Comparison of ENCODE assay signal across 28 mouse cellular contexts in genomic region chr5:21328560-21328959, GRCm38 (mm10). TPM values are rescaled to one million over a fixed set of nuclear protein-coding genes. Genes with fewer than 3 reads are reported as not detected.
DNase-seq lines count a peak whose midpoint lies in the region; ATAC-seq and TF ChIP-seq lines count a peak whose summit lies in the region.
"Had no signal": no experiment of that assay in that cellular context is flagged by ENCODE, and none has a peak within 500 bp of the region (broad histone marks: within the 10 kb centered on the region; RNA-seq: fewer than 3 reads in every experiment).

No protein-coding gene starts in this region.

- no peak for TF ChIP-seq CTCF in gastrocnemius, adult 2 months (IDR thresholded peaks at IDR 0.05)
- no peak for TF ChIP-seq CTCF in lung, postnatal 0 days (IDR thresholded peaks at IDR 0.05)

- H3K4me3 ChIP-seq in gastrocnemius, adult 2 months, result no peak overlapping the region
- H3K4me3 ChIP-seq in heart, embryonic 11.5 days (ENCODE audit: low read depth, low read length), result no peak overlapping the region
- H3K4me3 ChIP-seq in heart, embryonic 16.5 days (ENCODE audit: low read length), result no peak overlapping the region
- no peak overlapping the region for H3K4me3 ChIP-seq in lung, postnatal 0 days (ENCODE audit: low read depth, low read length)
- H3K4me3 ChIP-seq: embryonic facial prominence, embryonic 15.5 days; hindbrain, embryonic 10.5 days; hindbrain, embryonic 15.5 days; midbrain, embryonic 10.5 days had no signal

- H3K9me3 ChIP-seq in heart, embryonic 11.5 days (replicated peaks; ENCODE audit: control insufficient read depth, low read length), result no peaks in the 10 kb centered on the region
- H3K9me3 ChIP-seq in heart, embryonic 16.5 days (replicated peaks; ENCODE audit: control insufficient read depth, low read length), result no peaks in the 10 kb centered on the region
- H3K9me3 ChIP-seq in lung, postnatal 0 days (ENCODE audit: low read length), result no peaks in the 10 kb centered on the region
- H3K9me3 ChIP-seq: embryonic facial prominence, embryonic 15.5 days; hindbrain, embryonic 10.5 days; hindbrain, embryonic 15.5 days; midbrain, embryonic 10.5 days had no signal

- no peaks in the 10 kb centered on the region for H3K36me3 ChIP-seq in heart, embryonic 11.5 days (ENCODE audit: control insufficient read depth, insufficient read depth, low read length)
- no peaks in the 10 kb centered on the region for H3K36me3 ChIP-seq in heart, embryonic 16.5 days (ENCODE audit: control insufficient read depth, insufficient read depth)
- H3K36me3 ChIP-seq in lung, postnatal 0 days (ENCODE audit: insufficient read depth, low read length), result no peaks in the 10 kb centered on the region
- H3K36me3 ChIP-seq: embryonic facial prominence, embryonic 15.5 days; hindbrain, embryonic 10.5 days; hindbrain, embryonic 15.5 days; midbrain, embryonic 10.5 days had no signal

- peak overlapping the region; percentile 92 for H3K27ac ChIP-seq in gastrocnemius, adult 2 months
- H3K27ac ChIP-seq in heart, embryonic 11.5 days (ENCODE audit: low read depth, low read length), result peak overlapping the region; percentile 100
- peak overlapping the region; percentile 97 for H3K27ac ChIP-seq in heart, embryonic 16.5 days (ENCODE audit: low read length)
- no peak overlapping the region for H3K27ac ChIP-seq in lung, postnatal 0 days (ENCODE audit: low read length)
- H3K27ac ChIP-seq: embryonic facial prominence, embryonic 15.5 days; hindbrain, embryonic 10.5 days; hindbrain, embryonic 15.5 days; liver, embryonic 14.5 days; midbrain, embryonic 10.5 days had no signal

- H3K27me3 ChIP-seq in heart, embryonic 11.5 days (ENCODE audit: control insufficient read depth, insufficient read depth, low read length), result no peaks in the 10 kb centered on the region
- no peaks in the 10 kb centered on the region for H3K27me3 ChIP-seq in heart, embryonic 16.5 days (ENCODE audit: control insufficient read depth, insufficient read depth, low read length)
- no peaks in the 10 kb centered on the region for H3K27me3 ChIP-seq in lung, postnatal 0 days (replicated peaks; ENCODE audit: insufficient read depth, low read length)
- H3K27me3 ChIP-seq: embryonic facial prominence, embryonic 15.5 days; hindbrain, embryonic 15.5 days had no signal

- peaks cover 30% of the 10 kb centered on the region for H3K4me1 ChIP-seq in heart, embryonic 11.5 days (ENCODE audit: control insufficient read depth, insufficient read depth, low read length)
- H3K4me1 ChIP-seq in heart, embryonic 16.5 days (ENCODE audit: control insufficient read depth, insufficient read depth, low read length), result peaks cover 38% of the 10 kb centered on the region
- no peaks in the 10 kb centered on the region for H3K4me1 ChIP-seq in lung, postnatal 0 days (ENCODE audit: insufficient read depth, low read depth, low read length)
- H3K4me1 ChIP-seq: hindbrain, embryonic 15.5 days had no signal

- intact Hi-C loops in gastrocnemius, adult 2 months (cut with DNase I), result loop anchor here (5.0 kb wide), 2 partner anchors 46 to 59 kb away; no protein-coding TSS in a partner anchor
- intact Hi-C loops in gastrocnemius, postnatal 36 days (cut with DNase I), result loop anchor here (5.0 kb wide), 1 partner anchor 61 kb away; no protein-coding TSS in a partner anchor

- WGBS in heart, embryonic 11.5 days (ENCODE audit: insufficient replicate concordance), result 55% methylated on average over 1 of the region's 1 CpGs
- WGBS in heart, embryonic 16.5 days, result 59% methylated on average over 1 of the region's 1 CpGs
- 80% methylated on average over 1 of the region's 1 CpGs for WGBS in lung, postnatal 0 days

- peak; percentile 32 for DNase-seq in gastrocnemius, adult 2 months
- no peak for DNase-seq in gastrocnemius, postnatal 36 days
- peak; percentile 47 for DNase-seq in 3T3-L1 (ENCODE audit: low read depth, low spot score)
- DNase-seq in urinary bladder, adult 18-20 months (ENCODE audit: low spot score in 2 of 2), result no peak
- DNase-seq in lung, postnatal 0 days (ENCODE audit: low spot score), result no peak
- DNase-seq: adrenal gland, adult 8-10 months; cerebellum, adult 2 months; cerebellum, postnatal 14 days; kidney, adult 11 months; kidney, postnatal 25 days; liver; lung, adult 2 months; right cerebral cortex, adult 18-20 months; spleen, adult 18-20 months; thymus, adult 18-20 months; thymus, postnatal 36 days had no signal

- no peak for ATAC-seq in heart, embryonic 11.5 days (replicated peaks; ENCODE audit: insufficient number of reproducible peaks, low FRiP score, low TSS enrichment)
- no peak for ATAC-seq in heart, embryonic 16.5 days (replicated peaks; ENCODE audit: extremely low read depth, insufficient read depth, low FRiP score)
- no peak for ATAC-seq in lung, postnatal 0 days
- ATAC-seq: activated CD4-positive, CD25-positive, alpha-beta regulatory T cell, adult 4 months; CD4-positive, CD25-positive, alpha-beta regulatory T cell, adult 4 months; forebrain, embryonic 14.5 days; inflammation-experienced regulatory T-cells, adult 6 months; midbrain, embryonic 16.5 days had no signal

- TF ChIP-seq EP300 in lung, postnatal 0 days (IDR thresholded peaks at IDR 0.05), result no peak

- no peak overlapping the region for H3K9ac ChIP-seq in heart, embryonic 11.5 days (ENCODE audit: low read depth, low read length)
- H3K9ac ChIP-seq in heart, embryonic 16.5 days (ENCODE audit: low read length), result no peak overlapping the region
- H3K9ac ChIP-seq in lung, postnatal 0 days (replicated peaks; ENCODE audit: low read depth), result no peak overlapping the region
- H3K9ac ChIP-seq: embryonic facial prominence, embryonic 15.5 days; hindbrain, embryonic 15.5 days; liver, embryonic 14.5 days had no signal

- H3K4me2 ChIP-seq in heart, embryonic 11.5 days, result no peak overlapping the region
- no peak overlapping the region for H3K4me2 ChIP-seq in heart, embryonic 16.5 days (ENCODE audit: low read depth, low read length)
- H3K4me2 ChIP-seq in lung, postnatal 0 days (replicated peaks; ENCODE audit: low read depth, low read length), result no peak overlapping the region
- H3K4me2 ChIP-seq: embryonic facial prominence, embryonic 15.5 days; hindbrain, embryonic 15.5 days had no signal

RNA-seq across cellular contexts. Expression of gene Fgl2, which starts 43.9 kb away (rescaled TPM):
- 10 to 100 TPM in 1 of 2 experiments, 1 to 10 TPM in 1; 7.8 to 13.8 TPM for total RNA-seq in gastrocnemius, adult 2 months (2021)
- 1 to 10 TPM; 4.5 to 9.9 TPM for total RNA-seq in gastrocnemius, postnatal 36 days (2021)
- polyA plus RNA-seq in heart, embryonic 11.5 days (2014; fragmentation: Nextera tagmentation; extraction: Ambion mirVana), result 19.9 and 31.3 TPM in 2 replicates
- polyA plus RNA-seq in heart, embryonic 16.5 days (2015; fragmentation: Nextera tagmentation; extraction: Ambion mirVana), result 32.4 and 40.2 TPM in 2 replicates
- polyA plus RNA-seq in lung, postnatal 0 days (2015; fragmentation: Nextera tagmentation; extraction: Ambion mirVana), result 8.7 and 10.5 TPM in 2 replicates

Comparison
In these comparisons a context has a peak if more than half of its experiments do, and no peak if none do; other contexts are left out.
1. DNase-seq: peak in gastrocnemius, adult 2 months (single experiment) and 3T3-L1 (single experiment); none in gastrocnemius, postnatal 36 days (0 of 2), urinary bladder, adult 18-20 months (0 of 2) and lung, postnatal 0 days (single experiment).